In genomic region chr5:25496652-25497051, GRCm38 (mm10) we compare ENCODE assay signal across 8 mouse cellular contexts. TPM values are rescaled to one million over a fixed set of nuclear protein-coding genes. Genes with fewer than 3 reads are reported as not detected.
DNase-seq lines count a peak whose midpoint lies in the region; ATAC-seq lines count a peak whose summit lies in the region.

No protein-coding gene starts in this region.

- H3K4me3 ChIP-seq in forebrain, embryonic 12.5 days (replicated peaks), result peak overlapping the region; percentile 94
- peak overlapping the region; percentile 97; the same call in 1 of the 2 replicates for H3K4me3 ChIP-seq in liver, embryonic 11.5 days (ENCODE audit: low read depth, low read length)

- no peaks in the 10 kb centered on the region for H3K9me3 ChIP-seq in forebrain, embryonic 12.5 days
- H3K9me3 ChIP-seq in liver, embryonic 11.5 days (ENCODE audit: control insufficient read depth, low read length), result no peaks in the 10 kb centered on the region

- intact Hi-C loops in heart, postnatal 10 days (cut with DNase I), result loop anchor here (5.0 kb wide), 2 partner anchors 39 to 59 kb away; no protein-coding TSS in a partner anchor

- no peak for ATAC-seq in forebrain, embryonic 12.5 days (ENCODE audit: low FRiP score)
- no peak for ATAC-seq in liver, embryonic 11.5 days (replicated peaks; ENCODE audit: low FRiP score)
- ATAC-seq in activated CD4-positive, CD25-positive, alpha-beta regulatory T cell, adult 4 months, result no peak

- no peaks in the 10 kb centered on the region for H3K36me3 ChIP-seq in forebrain, embryonic 12.5 days (replicated peaks)
- no peaks in the 10 kb centered on the region for H3K36me3 ChIP-seq in liver, embryonic 11.5 days (ENCODE audit: control insufficient read depth, insufficient read depth, low read length)

- peak overlapping the region; percentile 86 for H3K4me2 ChIP-seq in forebrain, embryonic 12.5 days
- H3K4me2 ChIP-seq in liver, embryonic 11.5 days, result peak overlapping the region; percentile 76

- no peak overlapping the region for H3K27ac ChIP-seq in forebrain, embryonic 12.5 days
- no peak overlapping the region for H3K27ac ChIP-seq in liver, embryonic 11.5 days (ENCODE audit: low read depth, low read length)

- 0 out of 2 replicates have a peak overlapping the region, but pooled peaks have one; percentile 94 for H3K9ac ChIP-seq in forebrain, embryonic 12.5 days
- H3K9ac ChIP-seq in liver, embryonic 11.5 days (ENCODE audit: low read depth, low read length), result no peak overlapping the region

- 43% methylated on average over 2 of the region's 2 CpGs for WGBS in forebrain, embryonic 12.5 days
- WGBS in liver, embryonic 11.5 days, result 37% methylated on average over 2 of the region's 2 CpGs

- H3K27me3 ChIP-seq in forebrain, embryonic 12.5 days, result 0 out of 2 replicates have a peak, but pooled peaks cover 2% of the 10 kb centered on the region
- H3K27me3 ChIP-seq in liver, embryonic 11.5 days (replicated peaks; ENCODE audit: control insufficient read depth, insufficient read depth, low read length), result no peaks in the 10 kb centered on the region

- H3K4me1 ChIP-seq in forebrain, embryonic 12.5 days, result peaks cover 18% of the 10 kb centered on the region
- H3K4me1 ChIP-seq in liver, embryonic 11.5 days (replicated peaks; ENCODE audit: control insufficient read depth, insufficient read depth, low read length), result peaks cover 11% of the 10 kb centered on the region

- peak; percentile 68 for DNase-seq in heart, adult 11 months
- DNase-seq in heart, postnatal 10 days, result no peak
- peak; percentile 17 for DNase-seq in 3T3-L1 (ENCODE audit: low read depth, low spot score)
- no peak for DNase-seq in liver, embryonic 11.5 days (ENCODE audit: low spot score)
- DNase-seq in T-cell, adult 2 months (ENCODE audit: low spot score), result no peak
- DNase-seq in cerebellum, postnatal 4 days (ENCODE audit: low spot score in 2 of 2), result no peak

RNA-seq across cellular contexts. Expression of gene Kmt2c, which starts 1.9 kb away (rescaled TPM):
- 10 to 100 TPM; 45.3 to 46.7 TPM for total RNA-seq in heart, postnatal 10 days (2021)
- 29.6 and 31.2 TPM in 2 replicates for polyA plus RNA-seq in forebrain, embryonic 12.5 days (2016; fragmentation: Nextera tagmentation; extraction: Ambion mirVana)
- polyA plus RNA-seq in liver, embryonic 11.5 days (2014; fragmentation: Nextera tagmentation; extraction: Ambion mirVana), result 12.4 and 14.0 TPM in 2 replicates
- polyA plus RNA-seq in activated CD4-positive, CD25-positive, alpha-beta regulatory T cell, adult 4 months (2017; shearing (Covaris generic)), result 10 to 100 TPM; 26.0 to 27.7 TPM

RNA-seq across cellular contexts. Expression of gene Cct8l1, which starts 19.2 kb away (rescaled TPM):
- not detected for total RNA-seq in heart, postnatal 10 days (2021)
- 0.15 TPM in 1 of 2 replicates, not detected in the other for polyA plus RNA-seq in forebrain, embryonic 12.5 days (2016; fragmentation: Nextera tagmentation; extraction: Ambion mirVana)
- polyA plus RNA-seq in liver, embryonic 11.5 days (2014; fragmentation: Nextera tagmentation; extraction: Ambion mirVana), result not detected in 2 replicates
- polyA plus RNA-seq in activated CD4-positive, CD25-positive, alpha-beta regulatory T cell, adult 4 months (2017; shearing (Covaris generic)), result not detected

Comparison
In these comparisons a context has a peak if more than half of its experiments do, and no peak if none do; other contexts are left out.
1. DNase-seq: peak in heart, adult 11 months (single experiment) and 3T3-L1 (single experiment); none in heart, postnatal 10 days (0 of 2), liver, embryonic 11.5 days (single experiment), T-cell, adult 2 months (single experiment) and cerebellum, postnatal 4 days (0 of 2).